Mouse (Mus musculus) heart, embryonic 10.5 days (tissue): ENCODE results near the gene Prdm8. TPM values are rescaled to one million over a fixed set of nuclear protein-coding genes. Genes with fewer than 3 reads are reported as not detected.

Experiments used
- DNase-seq: peaks from one replicate; pipeline ENCODE4 v3.0.0-alpha.2; 2017; ENCODE audit warnings: low spot score
- H3K27ac ChIP-seq: fragments of 300-500 bp; sonication (generic); 2 replicates; pipeline ENCODE4 v1.5.1; 2016; ENCODE audit warnings: mild to moderate bottlenecking
- H3K27me3 ChIP-seq: fragments of 300-500 bp; sonication (generic); 2 replicates; pipeline ENCODE4 v1.6.1; 2016; ENCODE audit warnings: mild to moderate bottlenecking; ENCODE audit not compliant: poor library complexity, insufficient read depth, severe bottlenecking
- H3K36me3 ChIP-seq: fragments of 300-500 bp; sonication (generic); 2 replicates; pipeline ENCODE4 v1.6.1; 2016; ENCODE audit warnings: mild to moderate bottlenecking, moderate library complexity
- H3K4me1 ChIP-seq: fragments of 300-500 bp; sonication (generic); 2 replicates; pipeline ENCODE4 v1.6.1; 2016; ENCODE audit warnings: mild to moderate bottlenecking
- H3K4me3 ChIP-seq: fragments of 300-500 bp; sonication (generic); 2 replicates; pipeline ENCODE4 v1.5.1; 2016; ENCODE audit warnings: mild to moderate bottlenecking, moderate library complexity
- H3K9me3 ChIP-seq: fragments of 300-500 bp; sonication (generic); 2 replicates; pipeline ENCODE4 v1.6.1; 2016; ENCODE audit warnings: mild to moderate bottlenecking, moderate library complexity
- WGBS: fragments of 180-500 bp; shearing (Covaris S2); methylation state at CpG from one replicate; pipeline ENCODE4 v1.1.7; 2016; 5-methylcytosine and 5-hydroxymethylcytosine counted together
- polyA plus RNA-seq: library from polyadenylated mRNA; unstranded; fragments of >200 nt; fragmentation: Nextera tagmentation; extraction: Ambion mirVana; gene quantifications from 2 replicates; pipeline ENCODE4 v1.2.1, GENCODE M21; 2016

Gene Prdm8
- polyA plus RNA-seq, 1 experiment from 2014 or later = not detected

DNA sequence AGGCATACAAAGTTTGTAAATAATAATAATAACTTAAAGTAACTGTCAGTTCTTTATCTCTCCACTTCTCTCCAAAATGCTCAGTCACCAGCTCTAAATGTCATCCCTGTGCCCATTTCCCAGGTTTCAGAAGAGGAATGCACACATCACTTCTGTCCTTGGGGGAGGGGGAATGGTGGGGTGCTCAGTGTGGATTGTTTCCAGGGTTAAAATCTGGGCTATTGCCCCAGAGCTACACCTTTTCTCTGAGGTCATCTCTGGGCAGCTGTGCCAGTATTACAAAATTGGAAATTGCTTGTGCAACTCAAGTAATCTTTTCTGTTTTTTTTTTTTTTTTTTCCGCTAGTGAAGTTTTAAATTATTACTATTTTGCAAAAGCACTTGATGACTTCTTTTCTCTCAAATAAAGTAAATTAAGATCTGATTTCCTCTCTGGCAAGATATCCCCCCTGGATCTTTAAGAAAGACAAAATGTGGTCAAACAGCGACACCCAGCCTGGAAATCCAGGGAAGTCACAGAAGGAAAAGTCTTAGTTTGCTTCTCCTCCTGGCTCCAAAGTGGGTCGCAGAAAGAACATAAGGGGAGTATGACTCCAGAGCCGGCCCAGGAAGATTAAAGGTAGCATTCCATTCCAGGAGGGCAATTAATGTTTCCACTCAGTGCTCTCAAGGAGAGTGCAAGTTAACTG lies 25.4 kb downstream of the Prdm8 start:
- Histone ChIP-seq H3K36me3 (no peaks in the 10 kb centered on the region), H3K9me3 (no peaks in the 10 kb centered on the region), H3K4me3 (no peak overlapping the region), H3K4me1 (peaks cover 4% of the 10 kb centered on the region), H3K27ac (no peak overlapping the region), H3K27me3 (peaks cover 49% of the 10 kb centered on the region)
- WGBS = 28% methylated on average over 4 of the region's 4 CpGs
- no peak for DNase-seq

DNA sequence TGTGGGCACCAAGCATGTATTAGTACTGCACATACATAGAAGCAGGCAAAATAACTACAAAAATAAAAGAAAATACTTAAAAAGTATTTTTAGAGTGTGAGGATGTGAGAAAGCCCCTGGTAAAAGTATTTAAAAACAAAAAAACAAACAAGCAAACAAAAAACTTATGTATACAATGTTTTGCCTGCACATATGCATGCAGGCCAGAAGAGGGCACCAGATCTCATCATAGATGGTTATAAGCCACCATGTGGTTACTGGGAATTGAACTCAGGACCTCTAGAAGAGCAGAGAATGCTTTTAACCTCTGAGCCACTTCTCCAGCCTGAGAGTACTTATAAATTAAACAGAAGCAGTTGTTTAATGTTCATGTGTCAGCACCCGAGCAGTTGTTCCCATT lies 28.0 kb downstream of the Prdm8 start:
- no peak overlapping the region for H3K27ac ChIP-seq
- no peaks in the 10 kb centered on the region for H3K4me1 ChIP-seq
- DNase-seq = no peak
- peaks cover 23% of the 10 kb centered on the region for H3K27me3 ChIP-seq
- no peaks in the 10 kb centered on the region for H3K9me3 ChIP-seq
- no peak overlapping the region for H3K4me3 ChIP-seq
- H3K36me3 ChIP-seq = no peaks in the 10 kb centered on the region
- WGBS = 83% methylated on average over 1 of the region's 1 CpGs

GRCm38 (mm10) chr5:98198412-98199218 lies 31.6 kb downstream of the Prdm8 start:
- no peaks in the 10 kb centered on the region; the same call in 1 of the 2 replicates for H3K9me3 ChIP-seq
- H3K27ac ChIP-seq = no peak overlapping the region
- H3K4me3 ChIP-seq = no peak overlapping the region
- H3K4me1 ChIP-seq = no peaks in the 10 kb centered on the region
- no peaks in the 10 kb centered on the region for H3K36me3 ChIP-seq
- no peak for DNase-seq
- 64% methylated on average over 7 of the region's 7 CpGs for WGBS
- H3K27me3 ChIP-seq = no peaks in the 10 kb centered on the region; the same call in 1 of the 2 replicates

DNA sequence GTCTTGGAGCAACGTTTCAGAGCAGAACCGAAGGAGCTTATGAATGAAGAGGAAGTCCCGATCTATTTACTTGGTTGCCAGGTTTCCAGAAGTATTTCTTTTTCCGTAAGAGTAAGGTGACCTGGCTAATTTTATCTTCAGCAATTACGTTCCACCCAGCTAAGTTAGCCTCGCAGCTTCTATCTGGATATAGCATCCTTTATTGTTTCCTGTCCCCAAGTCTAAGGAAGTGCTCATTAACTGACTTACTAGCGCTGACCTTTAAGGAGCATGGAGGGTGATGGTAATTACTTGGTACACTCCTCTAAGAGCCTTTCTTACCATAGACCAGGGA lies 32.2 kb downstream of the Prdm8 start:
- WGBS = 51% methylated on average over 7 of the region's 7 CpGs
- Histone ChIP-seq H3K27me3 (no peaks in the 10 kb centered on the region; the same call in 1 of the 2 replicates), H3K4me1 (no peaks in the 10 kb centered on the region), H3K4me3 (no peak overlapping the region), H3K9me3 (no peaks in the 10 kb centered on the region; the same call in 1 of the 2 replicates), H3K27ac (no peak overlapping the region), H3K36me3 (no peaks in the 10 kb centered on the region)
- DNase-seq = no peak

- H3K27me3 ChIP-seq = no peaks in the 10 kb centered on the region
These were observed 34.6 kb downstream of the Prdm8 start for GRCm38 (mm10) chr5:98201606-98202005.

GRCm38 (mm10) chr5:98202996-98203395 lies 36.0 kb downstream of the Prdm8 start:
- DNase-seq = no peak
- no peaks in the 10 kb centered on the region; the same call in 1 of the 2 replicates for H3K9me3 ChIP-seq
- no peaks in the 10 kb centered on the region for H3K4me1 ChIP-seq
- no peak overlapping the region for H3K27ac ChIP-seq
- no peaks in the 10 kb centered on the region for H3K27me3 ChIP-seq
- WGBS = 31% methylated on average over 4 of the region's 4 CpGs
- H3K36me3 ChIP-seq = no peaks in the 10 kb centered on the region
- no peak overlapping the region for H3K4me3 ChIP-seq

More at GRCm38 (mm10) chr5:98201606-98202005, 34.6 kb downstream of the Prdm8 start:
- Histone ChIP-seq H3K36me3 (no peaks in the 10 kb centered on the region), H3K27ac (no peak overlapping the region), H3K4me1 (no peaks in the 10 kb centered on the region), H3K9me3 (no peaks in the 10 kb centered on the region; the same call in 1 of the 2 replicates), H3K4me3 (no peak overlapping the region)
- WGBS = 79% methylated on average over 3 of the region's 3 CpGs
- DNase-seq = no peak

DNA sequence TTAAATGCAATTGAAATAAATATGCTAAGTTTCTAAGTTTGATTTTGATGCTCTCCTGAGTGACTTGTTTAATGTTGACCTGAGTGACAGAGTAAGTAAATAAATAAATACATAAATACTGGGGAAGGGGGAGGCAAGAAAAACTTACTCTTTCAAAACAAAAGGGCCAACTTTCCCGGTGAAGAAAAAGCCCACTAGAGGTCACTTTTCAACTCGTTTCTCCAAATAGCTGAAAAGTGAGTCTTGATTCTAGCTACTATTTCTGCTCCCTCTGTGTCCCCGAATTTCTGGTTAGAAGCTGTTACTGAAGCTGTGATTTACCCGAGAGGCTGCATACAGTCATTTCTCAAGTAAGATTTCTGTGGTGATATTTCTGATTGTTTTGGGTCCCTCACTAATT lies 45.5 kb downstream of the Prdm8 start:
- WGBS = 66% methylated on average over 4 of the region's 4 CpGs

DNA sequence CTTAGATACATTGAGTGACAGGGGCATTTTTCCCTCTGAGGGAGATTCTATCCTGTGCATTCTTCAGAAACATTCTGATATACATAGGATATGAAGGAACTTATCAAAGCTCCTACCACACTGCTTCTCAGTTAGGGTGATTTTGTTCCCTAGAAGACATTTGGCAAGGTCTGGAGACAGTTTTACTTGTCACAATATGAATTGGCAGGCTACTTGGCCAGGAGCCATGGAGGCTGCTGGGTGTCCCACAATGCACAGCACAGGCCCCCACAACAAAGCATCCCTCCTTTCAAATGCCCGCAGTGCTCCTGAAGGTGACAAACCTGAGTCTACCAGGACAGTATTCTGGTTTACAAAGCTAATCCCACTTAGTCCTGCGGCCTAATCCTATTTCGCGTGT lies 55.0 kb downstream of the Prdm8 start:
- DNase-seq = no peak
- Histone ChIP-seq H3K27me3 (no peaks in the 10 kb centered on the region), H3K27ac (no peak overlapping the region), H3K36me3 (no peaks in the 10 kb centered on the region), H3K4me3 (no peak overlapping the region), H3K9me3 (no peaks in the 10 kb centered on the region), H3K4me1 (0 out of 2 replicates have a peak, but pooled peaks cover 4% of the 10 kb centered on the region)
- WGBS = 76% methylated on average over 4 of the region's 4 CpGs

More for the DNA sequence above, 45.5 kb downstream of the Prdm8 start:
- no peak for DNase-seq
- Histone ChIP-seq H3K27ac (no peak overlapping the region), H3K9me3 (no peaks in the 10 kb centered on the region), H3K4me3 (no peak overlapping the region), H3K36me3 (no peaks in the 10 kb centered on the region), H3K4me1 (no peaks in the 10 kb centered on the region), H3K27me3 (no peaks in the 10 kb centered on the region)

- no peak for DNase-seq
- no peaks in the 10 kb centered on the region for H3K36me3 ChIP-seq
- H3K27me3 ChIP-seq = no peaks in the 10 kb centered on the region
- 70% methylated on average over 2 of the region's 2 CpGs for WGBS
- H3K4me1 ChIP-seq = no peaks in the 10 kb centered on the region
- no peak overlapping the region for H3K4me3 ChIP-seq
- H3K9me3 ChIP-seq = no peaks in the 10 kb centered on the region
- H3K27ac ChIP-seq = no peak overlapping the region
These were observed 59.7 kb downstream of the Prdm8 start for GRCm38 (mm10) chr5:98226710-98227109.

DNA sequence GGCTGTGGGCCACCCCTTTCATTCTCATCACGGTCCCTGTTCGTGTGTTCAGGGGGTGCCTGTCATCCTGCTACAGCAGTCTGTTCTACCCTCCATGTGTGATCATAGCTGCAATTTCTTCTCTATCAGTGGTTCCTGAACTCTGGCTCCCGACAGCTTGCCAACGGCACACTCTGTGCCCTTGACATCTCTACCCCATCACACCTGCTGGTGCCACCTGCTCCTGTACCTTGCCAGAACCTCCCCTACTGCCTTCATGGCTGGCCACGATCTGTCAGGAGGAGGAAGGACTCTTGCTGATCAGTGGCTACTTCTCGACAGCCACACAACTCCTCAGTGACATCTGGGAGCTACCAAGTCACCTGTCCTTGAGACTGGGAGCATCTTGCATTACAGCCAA lies 62.5 kb downstream of the Prdm8 start:
- 75% methylated on average over 6 of the region's 6 CpGs for WGBS
- no peak overlapping the region for H3K27ac ChIP-seq
- H3K4me1 ChIP-seq = no peaks in the 10 kb centered on the region
- no peak overlapping the region for H3K4me3 ChIP-seq
- H3K27me3 ChIP-seq = no peaks in the 10 kb centered on the region
- DNase-seq = no peak
- no peaks in the 10 kb centered on the region for H3K36me3 ChIP-seq
- H3K9me3 ChIP-seq = no peaks in the 10 kb centered on the region

- no peak overlapping the region for H3K4me3 ChIP-seq
- H3K4me1 ChIP-seq = no peaks in the 10 kb centered on the region
- no peaks in the 10 kb centered on the region for H3K27me3 ChIP-seq
- WGBS = 82% methylated on average over 6 of the region's 6 CpGs
- DNase-seq = no peak
- no peaks in the 10 kb centered on the region for H3K36me3 ChIP-seq
- no peak overlapping the region for H3K27ac ChIP-seq
- H3K9me3 ChIP-seq = no peaks in the 10 kb centered on the region
These were observed 71.5 kb downstream of the Prdm8 start for GRCm38 (mm10) chr5:98238466-98238865.
